Mouse (Mus musculus) cerebellum, postnatal 4 days (tissue): ENCODE data around the gene Oxa1l.

Experiments
- DNase-seq, 2 experiments: peaks; one replicate each; pipeline ENCODE4 v3.0.0; 2022; ENCODE audit warnings: low spot score in 2 of 2, mixed read lengths in 1 of 2

Gene Oxa1l

DNA sequence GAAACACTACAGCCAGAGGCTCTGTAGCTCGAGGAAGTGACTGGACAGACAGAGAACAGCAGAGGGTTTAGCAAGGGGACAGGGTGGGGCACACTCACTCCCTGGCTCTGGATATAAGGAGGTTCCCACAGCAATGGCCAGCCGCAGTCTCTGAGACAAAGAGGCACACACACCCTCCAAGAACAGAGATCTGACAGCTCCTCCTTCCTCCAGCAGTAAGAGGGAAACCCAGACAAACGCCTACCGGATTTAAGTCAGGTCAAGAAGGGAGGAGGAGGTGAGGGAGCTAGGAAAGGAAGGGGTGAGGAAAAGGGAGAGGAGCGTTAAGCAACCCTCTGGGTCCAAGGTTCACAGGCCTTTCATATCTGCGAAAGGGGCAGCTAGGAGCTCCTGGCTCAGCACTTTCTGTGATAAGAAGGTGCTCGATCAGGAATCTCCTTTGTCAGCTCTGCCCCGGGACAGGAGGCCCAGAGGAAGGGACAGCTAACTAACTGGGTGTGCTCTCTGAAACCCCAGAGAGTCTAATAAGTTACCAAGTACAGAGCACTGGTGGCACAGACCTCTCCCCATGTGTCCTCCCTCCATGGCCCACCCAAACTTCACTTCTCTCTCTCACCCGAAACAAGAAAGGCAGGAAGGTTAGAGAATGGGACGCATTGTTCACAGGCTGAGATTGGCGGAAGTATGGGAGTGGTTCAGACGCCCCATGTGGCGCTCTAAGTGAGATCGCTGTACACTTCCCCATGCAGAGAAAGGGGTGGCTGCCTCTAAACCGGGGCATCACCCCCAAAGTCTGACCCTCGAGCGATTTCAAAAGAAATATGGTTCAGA lies 49.6 kb downstream of the Oxa1l start:
- no peak for DNase-seq

- DNase-seq = no peak
Observed at GRCm38 (mm10) chr14:54412000-54412576, 51.5 kb downstream of the Oxa1l start.

- DNase-seq = peak in 1 of 2 experiments; percentile 54
Observed at GRCm38 (mm10) chr14:54412629-54413170, 52.1 kb downstream of the Oxa1l start.

DNA sequence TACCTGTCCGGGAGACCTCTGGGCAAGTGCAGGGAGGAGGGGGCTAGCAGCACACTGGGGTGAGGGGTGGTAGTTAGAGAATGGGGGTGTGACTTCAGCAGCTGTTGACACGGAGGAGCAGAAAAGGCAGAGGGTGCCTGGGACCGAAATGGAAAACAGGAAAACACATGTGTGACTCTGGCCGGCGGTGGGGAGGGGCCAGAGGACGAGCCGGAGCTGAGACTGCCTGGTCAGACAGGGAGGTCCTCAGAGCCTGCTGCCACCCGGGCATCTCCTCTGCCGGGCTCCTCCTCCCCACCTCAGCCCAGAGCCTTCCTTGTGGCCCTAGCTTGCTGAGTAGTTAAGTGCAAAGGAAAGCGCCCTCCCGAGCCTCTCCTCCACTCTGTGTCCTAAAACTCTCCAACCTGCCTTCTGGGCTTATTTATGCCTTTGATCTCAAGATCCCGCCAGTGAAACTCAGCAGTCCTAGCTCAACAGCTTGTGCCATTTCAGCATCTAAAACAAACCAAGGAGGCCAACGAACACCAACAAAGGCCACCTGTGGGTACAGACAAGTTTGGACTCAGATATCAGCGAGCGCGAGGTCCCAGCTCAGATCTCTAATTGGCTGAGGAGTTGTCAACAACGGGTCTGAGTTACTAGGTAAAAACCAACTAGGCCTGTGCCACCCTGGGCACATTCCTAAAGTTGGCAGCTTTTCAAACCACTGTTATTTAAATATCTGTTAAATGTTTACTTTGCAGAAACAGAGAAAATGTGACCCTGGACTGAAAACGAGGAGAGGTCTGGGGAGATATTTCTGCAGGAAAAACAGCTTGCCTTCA lies 53.5 kb downstream of the Oxa1l start:
- DNase-seq = no peak

DNA sequence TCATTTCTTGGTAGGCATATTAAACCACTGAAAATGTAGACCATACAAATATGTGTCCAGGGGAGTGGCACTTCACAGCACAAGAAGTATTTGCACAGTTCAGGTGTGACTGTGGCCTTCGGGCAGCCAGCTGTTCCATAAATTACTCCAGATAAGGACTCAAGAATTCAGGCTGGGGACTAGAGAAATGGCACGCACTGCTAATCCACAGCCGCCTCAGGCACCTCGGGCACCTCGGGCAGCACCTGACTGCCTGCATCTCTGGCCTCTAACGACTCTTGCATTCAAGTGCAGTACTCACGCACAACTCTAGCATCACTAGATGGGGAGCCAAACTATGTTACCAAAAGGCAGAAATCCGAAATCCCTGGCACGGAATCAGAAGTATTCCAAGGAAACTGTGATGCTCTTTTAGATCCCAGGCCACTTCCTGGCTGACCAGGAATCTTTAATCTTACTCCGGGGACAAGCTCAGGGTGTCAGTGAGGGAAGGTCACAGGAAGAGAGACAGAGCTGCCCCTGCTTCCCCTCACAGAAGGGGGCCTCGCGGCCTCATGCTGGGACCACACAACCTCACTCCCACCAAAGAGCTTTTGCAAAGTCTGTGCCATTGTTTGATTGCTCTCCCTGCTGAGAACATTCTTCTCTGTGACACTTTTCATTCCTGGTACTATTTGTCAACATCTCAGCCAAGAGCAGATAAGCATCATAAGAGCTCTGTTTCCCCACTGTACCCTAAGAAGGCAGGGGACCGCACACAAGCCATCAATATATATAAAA lies 54.8 kb downstream of the Oxa1l start:
- DNase-seq = no peak

- no peak for DNase-seq
Observed at GRCm38 (mm10) chr14:54416229-54416775, 55.7 kb downstream of the Oxa1l start.

DNA sequence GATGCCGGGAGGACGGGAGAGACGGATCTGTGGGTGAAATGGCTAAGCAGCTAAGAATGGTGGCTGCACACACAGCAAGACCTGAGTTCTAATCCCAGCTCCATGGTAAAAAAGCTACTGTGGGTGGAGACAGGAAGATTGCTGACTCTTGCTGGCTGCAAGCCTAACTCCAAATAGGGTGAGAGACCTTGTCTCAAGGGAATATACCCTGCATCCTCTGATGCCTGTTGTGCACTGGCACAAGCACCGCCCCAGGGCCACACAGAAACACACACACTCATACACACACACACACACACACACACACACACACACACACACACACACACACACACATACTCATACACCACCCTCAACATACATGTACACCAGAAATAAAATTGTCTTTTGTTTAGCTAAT lies 56.2 kb downstream of the Oxa1l start:
- DNase-seq = no peak

DNA sequence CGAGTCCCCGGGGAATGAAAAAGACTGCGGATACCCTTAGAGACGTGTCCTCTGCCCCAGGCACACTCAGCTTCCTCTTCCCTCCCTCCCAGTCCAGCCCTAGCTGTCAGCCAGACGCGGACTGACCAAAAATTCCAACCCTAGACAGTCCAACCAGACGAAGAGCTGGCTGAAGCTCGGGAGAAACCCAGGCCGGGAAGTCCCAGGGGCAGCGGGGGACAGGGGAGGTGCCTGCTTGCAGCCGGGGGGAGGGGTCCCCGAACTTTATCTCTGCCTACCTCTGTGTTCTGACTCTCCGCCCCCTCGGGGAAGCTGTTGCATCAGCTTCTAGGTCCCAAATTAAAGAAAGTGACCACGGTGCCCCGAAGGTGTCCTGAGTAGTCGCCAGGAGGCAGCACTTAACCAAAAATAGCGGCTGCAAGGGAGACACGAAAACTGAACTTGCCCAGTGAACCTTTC lies 57.0 kb downstream of the Oxa1l start, which contains the start of gene Slc7a7:
Gene Slc7a7, minus strand, starts transcription at position 158 of the 459 bp plus-strand sequence.
- DNase-seq = no peak
